Mouse (Mus musculus): ENCODE measurements at regions not wholly inside any gene's neighbourhood (a gene's known extent, or its start where the extent isn't known, plus 50 kb on each side); places are given as distances from the start of the nearest gene placed in this dataset.
A peak's percentile ranks its signal among the peaks of the same experiment; 100 is the strongest.

DNA sequence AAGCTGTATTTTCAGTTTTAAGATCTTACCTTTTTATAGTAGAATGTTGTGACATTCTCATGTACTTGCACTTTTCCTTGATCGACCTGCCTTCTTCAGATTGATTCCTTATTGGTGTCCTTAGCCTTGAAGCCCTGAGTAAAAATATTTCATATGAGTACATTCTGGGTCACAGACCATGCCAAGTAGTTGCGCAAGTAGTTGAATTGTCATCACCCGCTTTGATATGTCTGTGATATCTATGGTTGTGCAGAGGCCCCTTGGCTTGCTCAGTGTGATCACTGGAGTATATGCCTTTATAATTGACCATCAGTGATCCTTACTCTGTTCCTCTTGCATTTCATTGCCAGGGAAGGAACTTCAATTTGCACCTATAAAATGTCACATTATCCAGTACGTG is 131.1 kb upstream of the Reg3g start:
- no peak for DNase-seq

- DNase-seq: no peak
These were observed 101.4 kb upstream of the Reg3g start for GRCm38 (mm10) chr6:78570000-78570597.

DNA sequence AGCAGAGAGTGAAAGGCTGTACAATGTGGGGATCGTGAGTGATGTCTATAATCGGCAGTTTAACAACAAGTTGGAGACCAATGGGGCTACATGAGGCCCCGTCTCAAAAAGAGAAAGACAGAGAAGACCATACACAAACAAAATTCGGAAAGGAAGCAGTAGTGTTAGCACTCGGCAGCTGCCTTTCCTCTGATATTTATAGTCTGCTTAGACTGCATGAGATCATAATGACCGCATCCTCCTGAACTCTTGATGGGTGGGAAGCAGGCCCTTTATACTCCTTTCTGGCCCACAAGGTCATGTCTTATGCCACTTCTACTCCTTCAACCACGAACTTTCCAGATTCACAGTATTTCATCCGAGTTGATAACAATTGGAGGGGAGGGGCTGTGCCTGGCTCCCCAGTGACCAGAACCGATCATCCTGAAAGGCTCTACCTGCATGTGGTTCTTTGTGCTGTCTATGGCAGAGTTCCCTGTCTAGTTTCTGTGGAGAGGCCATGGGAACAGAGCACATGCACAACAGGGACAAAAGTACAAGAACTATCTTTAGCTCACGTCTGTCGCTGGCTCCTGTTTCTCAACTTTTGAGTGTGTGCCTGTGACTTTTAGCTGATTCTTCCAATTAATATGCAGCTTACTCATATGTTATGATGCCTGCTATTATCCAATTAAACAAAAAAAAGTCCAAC is 84.5 kb upstream of the Reg3g start:
- no peak for DNase-seq

GRCm38 (mm10) chr6:78552353-78552698 is 83.7 kb upstream of the Reg3g start:
- no peak for DNase-seq

- no peak for DNase-seq
These were observed 83.1 kb upstream of the Reg3g start for GRCm38 (mm10) chr6:78551666-78552352.

- no peak for DNase-seq
These were observed 79.8 kb upstream of the Reg3g start for GRCm38 (mm10) chr6:78548476-78548875.

DNA sequence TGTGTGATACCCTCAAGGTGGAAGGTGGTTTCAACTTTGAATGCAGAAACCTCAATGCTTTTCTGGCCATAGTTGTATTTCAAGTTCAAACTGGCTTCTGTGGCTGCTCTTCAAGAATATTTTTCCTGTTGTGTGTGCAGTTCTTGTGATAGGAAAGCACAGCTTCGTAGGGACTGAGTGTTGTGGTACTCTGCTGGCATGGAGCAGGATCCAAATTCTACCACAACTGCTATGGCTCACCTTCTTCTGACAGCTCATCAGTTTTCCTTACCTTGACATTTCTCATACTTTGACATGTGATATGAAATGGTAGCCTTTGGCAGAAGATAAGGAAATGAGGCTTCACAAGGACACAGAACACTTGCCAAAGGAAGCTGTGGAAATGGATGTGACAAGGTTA is 79.0 kb upstream of the Reg3g start:
- DNase-seq: no peak

DNA sequence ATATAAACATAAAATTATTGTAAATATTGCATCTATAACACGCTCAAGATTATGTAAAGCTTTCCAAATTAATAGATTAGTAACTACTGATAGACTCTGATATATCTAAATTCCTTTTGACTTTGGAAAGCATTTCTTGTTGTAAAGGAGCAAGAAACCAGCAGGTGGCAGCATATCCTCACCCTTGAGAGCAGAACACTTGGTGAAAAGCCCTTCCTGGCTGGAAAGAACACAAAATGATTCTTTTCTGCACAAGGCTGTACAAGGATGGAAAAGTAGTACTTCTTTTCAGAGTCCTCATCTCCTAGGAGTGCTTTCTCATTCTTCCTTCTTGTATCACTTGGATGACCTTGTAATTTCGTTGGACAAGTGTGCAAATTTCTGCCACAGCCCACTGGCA is 75.6 kb upstream of the Reg3g start:
- peak; percentile 49 for DNase-seq

DNA sequence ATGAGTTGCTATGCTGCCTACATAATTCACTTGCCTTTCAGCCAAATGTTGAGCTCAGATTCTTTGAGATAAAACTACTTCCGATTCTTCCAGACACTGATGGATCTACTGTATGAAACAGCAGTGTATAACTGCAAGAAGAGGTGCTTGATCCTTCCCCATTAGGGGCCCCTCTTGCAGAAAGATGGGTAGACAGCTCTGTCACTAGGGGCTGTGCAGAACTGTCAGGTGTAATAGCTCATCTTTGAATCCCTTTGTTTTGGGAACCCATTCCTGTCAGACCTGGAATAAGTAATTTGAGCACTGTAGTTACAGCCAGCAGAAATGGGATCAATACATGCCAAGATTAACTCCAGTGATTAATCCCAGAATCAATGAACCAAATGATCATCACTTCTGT is 68.8 kb upstream of the Reg3g start:
- no peak for DNase-seq

DNA sequence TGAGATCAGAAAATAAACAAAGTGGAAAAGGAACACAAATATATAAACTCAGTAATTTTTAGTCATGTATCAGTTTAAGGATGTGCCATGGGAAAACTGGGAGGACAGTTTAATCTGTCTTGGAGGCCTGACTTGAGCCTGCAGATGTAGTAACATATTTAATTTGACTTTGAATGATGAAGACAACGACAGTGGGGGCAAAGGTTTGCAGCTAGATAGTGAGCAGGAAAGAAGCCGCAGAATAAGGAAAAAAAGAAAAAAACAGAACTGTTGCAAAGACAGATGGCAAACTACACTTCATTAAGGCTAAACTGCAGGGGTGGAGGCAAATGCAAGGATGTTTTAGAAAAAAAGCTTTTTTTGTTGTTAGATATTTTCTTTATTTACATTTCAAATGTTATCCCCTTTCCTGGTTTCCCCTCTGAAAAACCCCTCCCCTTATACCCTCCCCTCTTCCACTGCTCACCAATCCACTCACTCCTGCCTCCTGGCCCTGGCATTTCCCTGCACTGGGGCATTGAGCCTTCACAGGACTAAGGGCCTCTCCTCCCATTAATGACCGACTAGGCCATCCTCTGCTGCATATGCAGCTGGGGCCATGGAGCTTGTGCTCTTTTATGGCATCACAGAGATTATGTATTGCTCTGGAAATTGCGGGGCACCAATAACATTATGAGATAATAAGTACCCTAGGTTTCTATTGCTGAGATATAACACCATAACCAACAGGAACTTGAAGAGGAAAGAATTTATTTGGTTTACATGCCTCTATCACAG is 58.5 kb upstream of the Reg3g start:
- no peak for DNase-seq

Data from lung, postnatal 36 days (tissue).